Mouse (Mus musculus): ENCODE measurements at regions not wholly inside any gene's neighbourhood (a gene's known extent, or its start where the extent isn't known, plus 50 kb on each side); places are given as distances from the start of the nearest gene placed in this dataset.
A peak's percentile ranks its signal among the peaks of the same experiment; 100 is the strongest.

- Histone ChIP-seq H3K27ac (ENCODE audit: low read length) (no peak overlapping the region), H3K4me1 (ENCODE audit: control insufficient read depth, insufficient read depth, low read length) (no peaks in the 10 kb centered on the region), H3K4me3 (replicated peaks; ENCODE audit: low read length) (no peak overlapping the region), H3K36me3 (ENCODE audit: control insufficient read depth, insufficient read depth, low read length) (no peaks in the 10 kb centered on the region), H3K9ac (ENCODE audit: low read length) (no peak overlapping the region), H3K27me3 (ENCODE audit: control insufficient read depth, insufficient read depth, low read length) (no peaks in the 10 kb centered on the region), H3K4me2 (ENCODE audit: low read depth, low read length) (no peak overlapping the region), H3K9me3 (replicated peaks; ENCODE audit: control insufficient read depth, low read length) (no peaks in the 10 kb centered on the region)
- no peak for ATAC-seq (ENCODE audit: insufficient read depth, low FRiP score)
- 38% methylated on average over 2 of the region's 2 CpGs for WGBS
These were observed 77.4 kb upstream of the Epcam start for GRCm38 (mm10) chr17:87558419-87558818.

GRCm38 (mm10) chr17:87559641-87560040 lies 76.1 kb upstream of the Epcam start:
- Histone ChIP-seq H3K36me3 (ENCODE audit: control insufficient read depth, insufficient read depth, low read length) (no peaks in the 10 kb centered on the region), H3K9me3 (replicated peaks; ENCODE audit: control insufficient read depth, low read length) (no peaks in the 10 kb centered on the region), H3K27me3 (ENCODE audit: control insufficient read depth, insufficient read depth, low read length) (no peaks in the 10 kb centered on the region), H3K4me1 (ENCODE audit: control insufficient read depth, insufficient read depth, low read length) (no peaks in the 10 kb centered on the region), H3K4me3 (replicated peaks; ENCODE audit: low read length) (no peak overlapping the region), H3K9ac (ENCODE audit: low read length) (no peak overlapping the region), H3K4me2 (ENCODE audit: low read depth, low read length) (no peak overlapping the region), H3K27ac (ENCODE audit: low read length) (no peak overlapping the region)
- 85% methylated on average over 10 of the region's 10 CpGs for WGBS
- ATAC-seq (ENCODE audit: insufficient read depth, low FRiP score): no peak

- Histone ChIP-seq H3K4me1 (ENCODE audit: control insufficient read depth, insufficient read depth, low read length) (no peaks in the 10 kb centered on the region), H3K4me2 (ENCODE audit: low read depth, low read length) (no peak overlapping the region), H3K4me3 (replicated peaks; ENCODE audit: low read length) (no peak overlapping the region), H3K9me3 (replicated peaks; ENCODE audit: control insufficient read depth, low read length) (no peaks in the 10 kb centered on the region), H3K27me3 (ENCODE audit: control insufficient read depth, insufficient read depth, low read length) (no peaks in the 10 kb centered on the region), H3K9ac (ENCODE audit: low read length) (no peak overlapping the region), H3K27ac (ENCODE audit: low read length) (no peak overlapping the region), H3K36me3 (ENCODE audit: control insufficient read depth, insufficient read depth, low read length) (no peaks in the 10 kb centered on the region)
- WGBS: 76% methylated on average over 7 of the region's 7 CpGs
- no peak for ATAC-seq (ENCODE audit: insufficient read depth, low FRiP score)
These were observed 74.9 kb upstream of the Epcam start for GRCm38 (mm10) chr17:87560923-87561322.

GRCm38 (mm10) chr17:87563375-87563774 lies 72.4 kb upstream of the Epcam start:
- Histone ChIP-seq H3K27me3 (ENCODE audit: control insufficient read depth, insufficient read depth, low read length) (no peaks in the 10 kb centered on the region), H3K4me1 (ENCODE audit: control insufficient read depth, insufficient read depth, low read length) (0 out of 2 replicates have a peak, but pooled peaks cover 9% of the 10 kb centered on the region), H3K4me3 (replicated peaks; ENCODE audit: low read length) (no peak overlapping the region), H3K9ac (ENCODE audit: low read length) (no peak overlapping the region), H3K36me3 (ENCODE audit: control insufficient read depth, insufficient read depth, low read length) (no peaks in the 10 kb centered on the region), H3K9me3 (replicated peaks; ENCODE audit: control insufficient read depth, low read length) (no peaks in the 10 kb centered on the region), H3K4me2 (ENCODE audit: low read depth, low read length) (no peak overlapping the region), H3K27ac (ENCODE audit: low read length) (no peak overlapping the region)
- no peak for ATAC-seq (ENCODE audit: insufficient read depth, low FRiP score)
- 73% methylated on average over 5 of the region's 5 CpGs for WGBS

GRCm38 (mm10) chr17:87565631-87566030 lies 70.1 kb upstream of the Epcam start:
- H3K9ac ChIP-seq (ENCODE audit: low read length): no peak overlapping the region
- 0 out of 2 replicates have a peak, but pooled peaks cover 9% of the 10 kb centered on the region for H3K4me1 ChIP-seq (ENCODE audit: control insufficient read depth, insufficient read depth, low read length)
- no peak overlapping the region for H3K4me3 ChIP-seq (replicated peaks; ENCODE audit: low read length)
- WGBS: 85% methylated on average over 4 of the region's 4 CpGs
- no peak for ATAC-seq (ENCODE audit: insufficient read depth, low FRiP score)
- no peaks in the 10 kb centered on the region; the same call in 1 of the 2 replicates for H3K27me3 ChIP-seq (ENCODE audit: control insufficient read depth, insufficient read depth, low read length)
- no peaks in the 10 kb centered on the region for H3K36me3 ChIP-seq (ENCODE audit: control insufficient read depth, insufficient read depth, low read length)
- H3K9me3 ChIP-seq (replicated peaks; ENCODE audit: control insufficient read depth, low read length): no peaks in the 10 kb centered on the region
- no peak overlapping the region for H3K27ac ChIP-seq (ENCODE audit: low read length)
- no peak overlapping the region for H3K4me2 ChIP-seq (ENCODE audit: low read depth, low read length)

GRCm38 (mm10) chr17:87566296-87566695 lies 69.5 kb upstream of the Epcam start:
- 72% methylated on average over 3 of the region's 3 CpGs for WGBS
- peaks cover 15% of the 10 kb centered on the region for H3K4me1 ChIP-seq (ENCODE audit: control insufficient read depth, insufficient read depth, low read length)
- no peaks in the 10 kb centered on the region; the same call in 1 of the 2 replicates for H3K27me3 ChIP-seq (ENCODE audit: control insufficient read depth, insufficient read depth, low read length)
- H3K9ac ChIP-seq (ENCODE audit: low read length): no peak overlapping the region
- no peak overlapping the region for H3K4me3 ChIP-seq (replicated peaks; ENCODE audit: low read length)
- H3K27ac ChIP-seq (ENCODE audit: low read length): no peak overlapping the region
- H3K36me3 ChIP-seq (ENCODE audit: control insufficient read depth, insufficient read depth, low read length): no peaks in the 10 kb centered on the region
- no peak overlapping the region for H3K4me2 ChIP-seq (ENCODE audit: low read depth, low read length)
- no peak for ATAC-seq (ENCODE audit: insufficient read depth, low FRiP score)
- no peaks in the 10 kb centered on the region for H3K9me3 ChIP-seq (replicated peaks; ENCODE audit: control insufficient read depth, low read length)

- Histone ChIP-seq H3K4me2 (ENCODE audit: low read depth, low read length) (no peak overlapping the region), H3K36me3 (ENCODE audit: control insufficient read depth, insufficient read depth, low read length) (no peaks in the 10 kb centered on the region), H3K27me3 (ENCODE audit: control insufficient read depth, insufficient read depth, low read length) (no peaks in the 10 kb centered on the region; the same call in 1 of the 2 replicates), H3K4me3 (replicated peaks; ENCODE audit: low read length) (no peak overlapping the region), H3K9me3 (replicated peaks; ENCODE audit: control insufficient read depth, low read length) (no peaks in the 10 kb centered on the region), H3K9ac (ENCODE audit: low read length) (no peak overlapping the region), H3K4me1 (ENCODE audit: control insufficient read depth, insufficient read depth, low read length) (peaks cover 17% of the 10 kb centered on the region), H3K27ac (ENCODE audit: low read length) (peak overlapping the region; percentile 24; the same call in 1 of the 2 replicates)
- 39% methylated on average over 9 of the region's 9 CpGs for WGBS
- peak; percentile 43; the same call in 1 of the 2 replicates for ATAC-seq (ENCODE audit: insufficient read depth, low FRiP score)
These were observed 68.8 kb upstream of the Epcam start for GRCm38 (mm10) chr17:87566996-87567395.

GRCm38 (mm10) chr17:87567475-87567874 lies 68.3 kb upstream of the Epcam start:
- WGBS: 27% methylated on average over 2 of the region's 2 CpGs
- Histone ChIP-seq H3K4me1 (ENCODE audit: control insufficient read depth, insufficient read depth, low read length) (peaks cover 17% of the 10 kb centered on the region), H3K9me3 (replicated peaks; ENCODE audit: control insufficient read depth, low read length) (no peaks in the 10 kb centered on the region), H3K4me2 (ENCODE audit: low read depth, low read length) (no peak overlapping the region), H3K9ac (ENCODE audit: low read length) (no peak overlapping the region), H3K27ac (ENCODE audit: low read length) (no peak overlapping the region), H3K36me3 (ENCODE audit: control insufficient read depth, insufficient read depth, low read length) (no peaks in the 10 kb centered on the region), H3K4me3 (replicated peaks; ENCODE audit: low read length) (no peak overlapping the region), H3K27me3 (ENCODE audit: control insufficient read depth, insufficient read depth, low read length) (no peaks in the 10 kb centered on the region; the same call in 1 of the 2 replicates)
- no peak for ATAC-seq (ENCODE audit: insufficient read depth, low FRiP score)

GRCm38 (mm10) chr17:87569981-87570380 lies 65.8 kb upstream of the Epcam start:
- Histone ChIP-seq H3K36me3 (ENCODE audit: control insufficient read depth, insufficient read depth, low read length) (no peaks in the 10 kb centered on the region), H3K4me2 (ENCODE audit: low read depth, low read length) (no peak overlapping the region), H3K4me3 (replicated peaks; ENCODE audit: low read length) (no peak overlapping the region), H3K27me3 (ENCODE audit: control insufficient read depth, insufficient read depth, low read length) (no peaks in the 10 kb centered on the region; the same call in 1 of the 2 replicates), H3K27ac (ENCODE audit: low read length) (peak overlapping the region; percentile 60; the same call in 1 of the 2 replicates), H3K4me1 (ENCODE audit: control insufficient read depth, insufficient read depth, low read length) (peaks cover 17% of the 10 kb centered on the region), H3K9ac (ENCODE audit: low read length) (no peak overlapping the region), H3K9me3 (replicated peaks; ENCODE audit: control insufficient read depth, low read length) (no peaks in the 10 kb centered on the region)
- WGBS: 66% methylated on average over 9 of the region's 9 CpGs
- ATAC-seq (ENCODE audit: insufficient read depth, low FRiP score): no peak
